Mouse (Mus musculus): ENCODE data around the gene Tbkbp1.

- TF ChIP-seq MAX (IDR thresholded peaks at IDR 0.05; ENCODE audit: low read depth) (no peak), POLR2A (IDR thresholded peaks at IDR 0.05; ENCODE audit: insufficient read length, low read depth) (no peak), MYOG (IDR thresholded peaks at IDR 0.05; ENCODE audit: control insufficient read depth in 1 of 3, insufficient read depth in 1 of 3, insufficient read length in 2 of 3, low read depth in 2 of 3) (no peak), CEBPB (IDR thresholded peaks at IDR 0.05; ENCODE audit: insufficient read depth, poor library complexity, severe bottlenecking) (no peak), USF1 (IDR thresholded peaks at IDR 0.05; ENCODE audit: low read depth) (no peak), POLR2AphosphoS2 (IDR thresholded peaks at IDR 0.05; ENCODE audit: insufficient read length, low read depth) (peak; percentile 37), SRF (IDR thresholded peaks at IDR 0.05; ENCODE audit: control insufficient read depth, insufficient read length, low read depth) (no peak), MYOD1 (IDR thresholded peaks at IDR 0.05; ENCODE audit: control insufficient read depth in 1 of 3, insufficient read length in 2 of 3, low read depth in 2 of 3) (peak in 1 of 3 experiments; percentile 36)
Measured at GRCm38 (mm10) chr11:97190992-97191391, 39.7 kb upstream of the Tbkbp1 start.

Data from myocyte (in vitro differentiated cells).